In genomic region chr5:72441181-72441580, GRCm38 (mm10) we compare ENCODE assay signal across 23 mouse cellular contexts.
"Had no signal": no experiment of that assay in that cellular context is flagged by ENCODE, and none has a peak within 500 bp of the region (broad histone marks: within the 10 kb centered on the region; RNA-seq: fewer than 3 reads in every experiment).

No protein-coding gene starts in this region.

- H3K4me3 ChIP-seq: layer of hippocampus, adult 2 months; limb, embryonic 12.5 days; limb, embryonic 15.5 days; megakaryocyte, embryonic 14.5 days; midbrain, embryonic 10.5 days; neural tube, embryonic 12.5 days; neural tube, embryonic 15.5 days had no signal

- ATAC-seq: intestine, postnatal 0 days; liver, postnatal 0 days; lung, postnatal 0 days had no signal

- DNase-seq: kidney, adult 2 months; kidney, postnatal 25 days; layer of hippocampus, adult 9-11 months; liver, postnatal 0 days; lung, embryonic 14.5 days; midbrain, embryonic 14.5 days; retina, postnatal 1 day; right cerebral cortex, postnatal 25 days; spleen, adult 18-20 months; thymus, adult 18-20 months; thymus, postnatal 36 days had no signal

- H3K36me3 ChIP-seq: limb, embryonic 12.5 days; limb, embryonic 15.5 days; midbrain, embryonic 10.5 days; neural tube, embryonic 12.5 days; neural tube, embryonic 15.5 days had no signal

- H3K27me3 ChIP-seq: limb, embryonic 12.5 days; limb, embryonic 15.5 days; neural tube, embryonic 12.5 days; neural tube, embryonic 15.5 days had no signal

- H3K4me1 ChIP-seq: limb, embryonic 12.5 days; limb, embryonic 15.5 days; megakaryocyte, embryonic 14.5 days; midbrain, embryonic 10.5 days; neural tube, embryonic 12.5 days; neural tube, embryonic 15.5 days had no signal

- H3K9ac ChIP-seq: limb, embryonic 12.5 days; limb, embryonic 15.5 days; liver, embryonic 14.5 days; liver, postnatal 0 days; lung, embryonic 14.5 days; neural tube, embryonic 12.5 days; neural tube, embryonic 15.5 days had no signal

- H3K4me2 ChIP-seq: limb, embryonic 12.5 days; limb, embryonic 15.5 days; liver, embryonic 11.5 days; lung, embryonic 14.5 days; neural tube, embryonic 12.5 days; neural tube, embryonic 15.5 days had no signal

- H3K9me3 ChIP-seq: limb, embryonic 12.5 days; limb, embryonic 15.5 days; megakaryocyte, embryonic 14.5 days; midbrain, embryonic 10.5 days; neural tube, embryonic 12.5 days; neural tube, embryonic 15.5 days had no signal

- H3K27ac ChIP-seq: kidney, postnatal 0 days; layer of hippocampus, adult 2 months; limb, embryonic 12.5 days; limb, embryonic 15.5 days; liver, embryonic 14.5 days; midbrain, embryonic 10.5 days; neural tube, embryonic 12.5 days; neural tube, embryonic 15.5 days had no signal
